Mouse (Mus musculus) liver, embryonic 13.5 days (tissue): ENCODE data around the gene Psmc3ip. TPM values are rescaled to one million over a fixed set of nuclear protein-coding genes. Genes with fewer than 3 reads are reported as not detected.

ENCODE experiments used
- ATAC-seq: fragments of 200-750 bp; cut with Nextera tagmentation; 2 replicates; pipeline ENCODE4 v1.8.0; 2017; ENCODE audit warnings: low read depth, mild to moderate bottlenecking, moderate number of reproducible peaks, moderate library complexity
- DNase-seq: peaks from one replicate; pipeline ENCODE4 v3.0.0; 2022
- H3K27ac ChIP-seq: fragments of 300-500 bp; sonication (generic); 2 replicates; pipeline ENCODE4 v1.5.1; 2015; ENCODE audit warnings: moderate library complexity, mild to moderate bottlenecking, inconsistent platforms
- H3K27me3 ChIP-seq: fragments of 300-500 bp; sonication (generic); 2 replicates; pipeline ENCODE4 v1.6.1; 2015; ENCODE audit warnings: mild to moderate bottlenecking, inconsistent platforms
- H3K36me3 ChIP-seq: fragments of 300-500 bp; sonication (generic); 2 replicates; pipeline ENCODE4 v1.6.1; 2015; ENCODE audit warnings: mild to moderate bottlenecking, inconsistent platforms
- H3K4me1 ChIP-seq: fragments of 300-500 bp; sonication (generic); replicated peaks from 2 replicates; pipeline ENCODE4 v1.6.1; 2015; ENCODE audit warnings: inconsistent platforms
- H3K4me2 ChIP-seq: fragments of 300-500 bp; sonication (generic); 2 replicates; pipeline ENCODE4 v1.6.1; 2015; ENCODE audit warnings: inconsistent platforms, mild to moderate bottlenecking, moderate library complexity
- H3K4me3 ChIP-seq: fragments of 300-500 bp; sonication (generic); replicated peaks from 2 replicates; pipeline ENCODE4 v1.5.1; 2015; ENCODE audit warnings: mild to moderate bottlenecking, inconsistent platforms
- H3K9ac ChIP-seq: fragments of 300-500 bp; sonication (generic); 2 replicates; pipeline ENCODE4 v1.6.1; 2015; ENCODE audit warnings: mild to moderate bottlenecking, inconsistent platforms
- H3K9me3 ChIP-seq: fragments of 300-500 bp; sonication (generic); replicated peaks from 2 replicates; pipeline ENCODE4 v1.6.1; 2016; ENCODE audit warnings: inconsistent platforms
- WGBS: fragments of 180-500 bp; shearing (Covaris S2); methylation state at CpG from one replicate; pipeline ENCODE4 v1.1.7; 2015; ENCODE audit not compliant: insufficient replicate concordance; 5-methylcytosine and 5-hydroxymethylcytosine counted together
- polyA plus RNA-seq: library from polyadenylated mRNA; unstranded; fragments of >200 nt; fragmentation: Nextera tagmentation; extraction: Ambion mirVana; gene quantifications from 2 replicates; pipeline ENCODE4 v1.2.1, GENCODE M21; 2015

Psmc3ip gene
- polyA plus RNA-seq, 1 experiment from 2014 or later: 26.4 TPM

DNA sequence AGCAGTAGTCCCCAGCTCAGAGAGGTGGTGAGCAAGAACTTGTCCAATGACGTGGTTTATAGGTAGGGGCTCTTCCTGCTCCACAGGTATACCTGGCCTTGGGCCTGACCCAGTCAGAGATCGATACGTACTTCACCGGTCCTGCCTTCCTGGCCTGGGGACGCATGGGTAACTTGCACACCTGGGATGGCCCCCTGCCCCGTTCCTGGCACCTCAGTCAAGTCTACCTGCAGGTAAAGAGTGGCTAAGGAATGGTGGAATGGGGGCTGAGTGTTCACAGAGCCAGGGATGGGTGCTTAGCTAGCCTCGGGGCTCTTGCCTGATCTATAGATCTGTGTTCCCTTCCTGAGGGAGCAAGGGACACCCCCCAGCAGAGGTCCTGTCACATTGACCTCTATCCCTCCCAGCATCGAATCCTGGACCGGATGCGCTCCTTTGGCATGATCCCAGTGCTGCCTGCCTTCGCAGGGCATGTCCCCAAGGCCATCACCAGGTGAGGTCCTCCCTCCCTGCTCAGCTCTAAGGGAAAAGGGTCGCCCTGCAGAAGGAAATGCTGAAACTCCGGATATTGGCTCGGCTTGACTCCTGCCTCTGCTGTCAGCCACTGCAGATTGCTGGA lies 23.3 kb downstream of the Psmc3ip start:
- Histone ChIP-seq H3K9ac (no peak overlapping the region), H3K9me3 (no peaks in the 10 kb centered on the region), H3K4me3 (no peak overlapping the region), H3K27ac (no peak overlapping the region), H3K36me3 (no peaks in the 10 kb centered on the region), H3K27me3 (peaks cover 45% of the 10 kb centered on the region), H3K4me2 (no peak overlapping the region), H3K4me1 (peaks cover 21% of the 10 kb centered on the region)
- DNase-seq (no peak), ATAC-seq (no peak)
- WGBS: 66% methylated on average over 14 of the region's 14 CpGs

DNA sequence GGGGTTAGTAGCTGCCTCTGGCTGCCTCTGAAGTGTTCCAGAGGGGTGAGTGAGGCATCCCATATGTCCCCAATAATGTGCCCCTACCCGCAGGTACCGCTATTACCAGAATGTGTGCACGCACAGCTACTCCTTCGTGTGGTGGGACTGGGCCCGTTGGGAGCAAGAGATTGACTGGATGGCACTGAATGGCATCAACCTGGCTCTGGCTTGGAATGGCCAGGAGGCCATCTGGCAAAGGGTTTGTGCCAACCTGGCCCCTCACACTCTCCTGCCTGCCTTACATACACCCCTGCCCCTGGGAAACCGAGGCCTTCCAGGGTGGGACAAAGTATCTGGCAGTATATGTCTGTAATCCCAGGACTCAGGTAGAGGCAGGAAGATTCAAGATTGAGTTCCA lies 24.2 kb downstream of the Psmc3ip start:
- Histone ChIP-seq H3K9ac (peak overlapping the region; percentile 79; the same call in 1 of the 2 replicates), H3K27ac (no peak overlapping the region), H3K27me3 (peaks cover 36% of the 10 kb centered on the region), H3K4me2 (peak overlapping the region; percentile 97), H3K4me1 (peaks cover 30% of the 10 kb centered on the region), H3K9me3 (no peaks in the 10 kb centered on the region), H3K36me3 (no peaks in the 10 kb centered on the region), H3K4me3 (peak overlapping the region; percentile 78; the same call in 1 of the 2 replicates)
- DNase-seq (no peak), ATAC-seq (no peak)
- WGBS: 60% methylated on average over 6 of the region's 6 CpGs

DNA sequence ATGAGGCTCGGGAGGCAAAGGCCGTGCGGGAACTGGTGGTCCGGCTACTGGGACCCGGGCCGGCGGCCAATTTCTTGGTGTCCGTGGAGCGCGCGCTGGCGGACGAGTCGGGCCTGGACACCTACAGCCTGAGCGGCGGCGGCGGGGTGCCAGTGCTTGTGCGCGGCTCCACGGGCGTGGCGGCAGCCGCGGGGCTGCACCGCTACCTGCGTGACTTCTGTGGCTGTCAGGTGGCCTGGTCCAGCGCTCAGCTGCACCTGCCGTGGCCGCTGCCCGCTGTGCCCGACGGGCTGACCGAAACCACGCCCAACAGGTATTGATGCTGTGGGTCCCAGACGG lies 25.1 kb downstream of the Psmc3ip start:
- H3K4me2 ChIP-seq: peak overlapping the region; percentile 97
- H3K4me3 ChIP-seq: peak overlapping the region; percentile 78
- H3K36me3 ChIP-seq: 0 out of 2 replicates have a peak, but pooled peaks cover 2% of the 10 kb centered on the region
- DNase-seq (no peak), ATAC-seq (peak; percentile 69)
- H3K4me1 ChIP-seq: peaks cover 38% of the 10 kb centered on the region
- H3K9ac ChIP-seq: peak overlapping the region; percentile 79
- H3K27me3 ChIP-seq: peaks cover 35% of the 10 kb centered on the region
- no peaks in the 10 kb centered on the region for H3K9me3 ChIP-seq
- H3K27ac ChIP-seq: no peak overlapping the region
- WGBS: under 1% methylated on average over 36 of the region's 36 CpGs

GRCm38 (mm10) chr11:101069391-101070188 lies 25.6 kb downstream of the Psmc3ip start, which contains the start of gene Naglu:
Gene Naglu (plus strand): TSS chr11:101070012.
- peak within 1 kb of the TSS; percentile 78 for H3K4me3 ChIP-seq
- ATAC-seq (peak; percentile 84), DNase-seq (peak; percentile 89)
- H3K4me2 ChIP-seq: peak within 1 kb of the TSS; percentile 97
- 0 out of 2 replicates have a peak, but pooled peaks cover 4% of the 10 kb centered on the region for H3K36me3 ChIP-seq
- peaks cover 44% of the 10 kb centered on the region for H3K4me1 ChIP-seq
- peak within 1 kb of the TSS; percentile 79 for H3K9ac ChIP-seq
- peaks cover 35% of the 10 kb centered on the region for H3K27me3 ChIP-seq
- 3% methylated on average over 35 of the region's 35 CpGs for WGBS
- H3K9me3 ChIP-seq: no peaks in the 10 kb centered on the region
- H3K27ac ChIP-seq: no peak within 1 kb of the TSS; the same call in 1 of the 2 replicates

GRCm38 (mm10) chr11:101066549-101067412 lies 28.5 kb downstream of the Psmc3ip start:
- peak overlapping the region; percentile 61 for H3K9ac ChIP-seq
- WGBS: 19% methylated on average over 18 of the region's 18 CpGs
- no peak for ATAC-seq

DNA sequence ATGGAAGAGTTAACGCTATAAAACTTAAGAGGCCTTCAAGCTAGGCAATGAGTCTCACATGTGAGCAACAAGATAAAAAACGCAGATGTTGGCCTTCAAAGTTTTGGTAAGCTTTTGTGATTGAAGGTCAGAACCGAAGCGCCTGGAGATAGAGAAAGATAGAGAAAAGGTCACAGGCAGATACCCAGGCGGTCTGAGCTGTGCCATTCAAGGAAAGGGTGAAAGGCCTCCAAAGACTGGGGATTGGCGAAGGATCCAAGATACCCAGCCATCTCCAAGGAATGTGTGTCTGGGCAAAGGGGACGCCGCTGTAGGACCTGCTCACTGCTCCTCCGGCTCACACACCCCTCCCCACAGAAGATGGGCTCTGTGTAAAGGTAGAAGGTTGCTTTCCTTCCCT lies 30.2 kb downstream of the Psmc3ip start:
- Histone ChIP-seq H3K36me3 (peaks cover 36% of the 10 kb centered on the region), H3K4me1 (peaks cover 76% of the 10 kb centered on the region), H3K9ac (peak overlapping the region; percentile 76; the same call in 1 of the 2 replicates), H3K9me3 (no peaks in the 10 kb centered on the region), H3K4me2 (0 out of 2 replicates have a peak overlapping the region, but pooled peaks have one; percentile 5), H3K4me3 (no peak overlapping the region), H3K27ac (peak overlapping the region; percentile 100), H3K27me3 (peaks cover 6% of the 10 kb centered on the region; the same call in 1 of the 2 replicates)
- ATAC-seq: no peak
- 61% methylated on average over 9 of the region's 9 CpGs for WGBS
- DNase-seq: no peak

More at GRCm38 (mm10) chr11:101066549-101067412, 28.5 kb downstream of the Psmc3ip start:
- peak; percentile 74 for DNase-seq
- H3K4me3 ChIP-seq: peak overlapping the region; percentile 45
- H3K27me3 ChIP-seq: peaks cover 22% of the 10 kb centered on the region
- H3K4me2 ChIP-seq: peak overlapping the region; percentile 69
- H3K27ac ChIP-seq: peak overlapping the region; percentile 100
- H3K9me3 ChIP-seq: no peaks in the 10 kb centered on the region
- peaks cover 20% of the 10 kb centered on the region for H3K36me3 ChIP-seq
- H3K4me1 ChIP-seq: peaks cover 72% of the 10 kb centered on the region

DNA sequence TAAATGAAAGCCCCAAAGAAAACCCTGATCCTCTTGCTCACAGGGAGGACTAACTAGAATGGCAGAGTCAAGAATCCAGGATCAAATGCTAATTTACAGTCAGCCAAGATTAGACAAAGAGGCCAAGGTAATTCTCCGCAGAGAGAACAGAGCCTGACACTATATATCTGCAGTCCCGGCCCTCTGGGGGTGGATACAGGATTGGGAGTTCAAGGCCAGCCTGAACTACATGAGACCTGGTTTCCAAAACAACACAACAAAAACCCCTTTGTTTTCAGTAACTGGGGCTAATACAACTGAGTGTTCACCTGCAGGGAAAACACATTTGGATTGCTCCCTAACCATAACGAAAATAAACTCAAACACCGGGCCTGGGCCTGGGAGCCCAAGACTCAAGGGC lies 30.8 kb downstream of the Psmc3ip start:
- Histone ChIP-seq H3K27ac (peak overlapping the region; percentile 100), H3K27me3 (peaks cover 6% of the 10 kb centered on the region; the same call in 1 of the 2 replicates), H3K9ac (peak overlapping the region; percentile 76), H3K4me3 (peak overlapping the region; percentile 44; the same call in 1 of the 2 replicates), H3K9me3 (no peaks in the 10 kb centered on the region), H3K36me3 (peaks cover 42% of the 10 kb centered on the region), H3K4me2 (peak overlapping the region; percentile 73), H3K4me1 (peaks cover 78% of the 10 kb centered on the region)
- no peak for ATAC-seq
- DNase-seq: no peak
- 70% methylated on average over 4 of the region's 4 CpGs for WGBS

DNA sequence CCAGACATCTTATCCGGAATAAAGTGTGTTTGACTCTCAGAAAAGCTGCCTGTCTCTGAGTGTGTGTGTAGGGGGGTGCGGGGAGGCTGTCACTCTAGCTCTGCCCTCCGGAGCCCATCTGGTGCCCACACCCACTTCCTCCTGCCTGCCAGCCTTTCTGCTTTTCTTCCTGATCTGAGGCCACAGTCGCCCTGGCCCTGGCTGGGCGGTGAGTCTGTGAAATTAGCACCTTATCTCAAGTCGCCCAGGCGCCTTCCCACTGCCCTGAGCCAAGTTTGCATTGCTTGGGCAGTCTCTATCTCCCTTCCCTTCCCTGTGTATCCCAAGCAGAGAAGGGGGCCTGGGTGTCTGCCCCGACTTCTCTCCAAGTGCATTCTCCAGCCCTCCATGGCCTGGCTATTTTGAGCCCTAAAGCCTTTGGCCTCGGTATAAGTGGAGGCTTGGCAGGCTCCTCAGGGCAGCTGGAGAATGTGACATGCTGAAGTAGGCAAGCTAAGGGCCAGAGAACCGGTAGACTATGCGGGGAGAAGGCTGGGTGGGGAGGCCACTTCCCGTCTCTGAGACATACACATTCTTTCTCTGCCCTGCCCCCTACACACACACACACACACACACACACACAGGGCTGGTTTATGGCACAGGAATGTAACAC lies 31.4 kb downstream of the Psmc3ip start:
- H3K27me3 ChIP-seq: peaks cover 5% of the 10 kb centered on the region; the same call in 1 of the 2 replicates
- peak overlapping the region; percentile 73 for H3K4me2 ChIP-seq
- peak; percentile 90 for DNase-seq
- no peaks in the 10 kb centered on the region for H3K9me3 ChIP-seq
- ATAC-seq: peak; percentile 98
- H3K4me1 ChIP-seq: peaks cover 80% of the 10 kb centered on the region
- peaks cover 48% of the 10 kb centered on the region for H3K36me3 ChIP-seq
- H3K4me3 ChIP-seq: peak overlapping the region; percentile 44
- peak overlapping the region; percentile 100 for H3K27ac ChIP-seq
- H3K9ac ChIP-seq: peak overlapping the region; percentile 76
- under 1% methylated on average over 12 of the region's 12 CpGs for WGBS

- 56% methylated on average over 14 of the region's 14 CpGs for WGBS
- DNase-seq: no peak
- H3K4me2 ChIP-seq: peak overlapping the region; percentile 73
- peaks cover 2% of the 10 kb centered on the region; the same call in 1 of the 2 replicates for H3K27me3 ChIP-seq
- peak overlapping the region; percentile 76 for H3K9ac ChIP-seq
- peak overlapping the region; percentile 100 for H3K27ac ChIP-seq
- H3K4me3 ChIP-seq: peak overlapping the region; percentile 44
- H3K36me3 ChIP-seq: peaks cover 55% of the 10 kb centered on the region
- peaks cover 87% of the 10 kb centered on the region for H3K4me1 ChIP-seq
- H3K9me3 ChIP-seq: no peaks in the 10 kb centered on the region
- no peak; the same call in 1 of the 2 replicates for ATAC-seq
Observed at GRCm38 (mm10) chr11:101062971-101063675, 32.1 kb downstream of the Psmc3ip start.
